Mouse (Mus musculus) cerebellum, postnatal 14 days (tissue): Measurements from ENCODE around the gene Cyth3.
A peak's percentile ranks its signal among the peaks of the same experiment; 100 is the strongest.

Experiments used
- DNase-seq, 2 experiments: peaks; one replicate each; pipeline ENCODE4 v3.0.0; 2021; ENCODE audit warnings: mixed read lengths in 2 of 2

Cyth3 gene

GRCm38 (mm10) chr5:143636173-143636572 lies 13.9 kb downstream of the Cyth3 start:
- no peak for DNase-seq

- no peak for DNase-seq
These were observed 15.7 kb downstream of the Cyth3 start for GRCm38 (mm10) chr5:143637832-143638420.

GRCm38 (mm10) chr5:143638516-143639270 lies 16.4 kb downstream of the Cyth3 start:
- no peak for DNase-seq

- no peak for DNase-seq
These were observed 17.1 kb downstream of the Cyth3 start for GRCm38 (mm10) chr5:143639329-143639728.

- no peak for DNase-seq
These were observed 17.6 kb downstream of the Cyth3 start for GRCm38 (mm10) chr5:143639810-143640209.

GRCm38 (mm10) chr5:143641503-143641902 lies 19.3 kb downstream of the Cyth3 start:
- no peak for DNase-seq

GRCm38 (mm10) chr5:143642262-143642831 lies 20.1 kb downstream of the Cyth3 start:
- DNase-seq, result peak in 1 of 2 experiments; percentile 31

GRCm38 (mm10) chr5:143645976-143646375 lies 23.7 kb downstream of the Cyth3 start:
- DNase-seq, result no peak

GRCm38 (mm10) chr5:143647412-143647811 lies 25.2 kb downstream of the Cyth3 start:
- no peak for DNase-seq

GRCm38 (mm10) chr5:143648058-143648457 lies 25.8 kb downstream of the Cyth3 start:
- DNase-seq, result no peak

GRCm38 (mm10) chr5:143649168-143649567 lies 26.9 kb downstream of the Cyth3 start:
- DNase-seq, result no peak

- no peak for DNase-seq
These were observed 29.8 kb downstream of the Cyth3 start for GRCm38 (mm10) chr5:143651855-143652631.

GRCm38 (mm10) chr5:143653497-143653896 lies 31.2 kb downstream of the Cyth3 start:
- DNase-seq, result no peak

- no peak for DNase-seq
These were observed 32.6 kb downstream of the Cyth3 start for GRCm38 (mm10) chr5:143654670-143655510.

GRCm38 (mm10) chr5:143655511-143655943 lies 33.3 kb downstream of the Cyth3 start:
- no peak for DNase-seq

- no peak for DNase-seq
These were observed 34.5 kb downstream of the Cyth3 start for GRCm38 (mm10) chr5:143656708-143657245.

GRCm38 (mm10) chr5:143659021-143659523 lies 36.8 kb downstream of the Cyth3 start:
- DNase-seq, result no peak

GRCm38 (mm10) chr5:143663074-143663687 lies 40.9 kb downstream of the Cyth3 start:
- DNase-seq, result no peak

GRCm38 (mm10) chr5:143665561-143665960 lies 43.3 kb downstream of the Cyth3 start:
- DNase-seq, result no peak

GRCm38 (mm10) chr5:143666015-143666414 lies 43.8 kb downstream of the Cyth3 start:
- no peak for DNase-seq

- no peak for DNase-seq
These were observed 46.6 kb downstream of the Cyth3 start for GRCm38 (mm10) chr5:143668884-143669283.
